Mouse (Mus musculus) E14TG2a.4 (cell line): ENCODE results near the gene Il11.

Source experiments
- CTCF ChIP-seq: conservative IDR thresholded peaks from 2 replicates; pipeline ENCODE4 v1.5.1; 2014; ENCODE audit warnings: low read length
- NANOG ChIP-seq: IDR thresholded peaks from 2 replicates; pipeline ENCODE4 v1.6.1; 2014; ENCODE audit warnings: borderline replicate concordance, low read length, mixed read lengths

DNA sequence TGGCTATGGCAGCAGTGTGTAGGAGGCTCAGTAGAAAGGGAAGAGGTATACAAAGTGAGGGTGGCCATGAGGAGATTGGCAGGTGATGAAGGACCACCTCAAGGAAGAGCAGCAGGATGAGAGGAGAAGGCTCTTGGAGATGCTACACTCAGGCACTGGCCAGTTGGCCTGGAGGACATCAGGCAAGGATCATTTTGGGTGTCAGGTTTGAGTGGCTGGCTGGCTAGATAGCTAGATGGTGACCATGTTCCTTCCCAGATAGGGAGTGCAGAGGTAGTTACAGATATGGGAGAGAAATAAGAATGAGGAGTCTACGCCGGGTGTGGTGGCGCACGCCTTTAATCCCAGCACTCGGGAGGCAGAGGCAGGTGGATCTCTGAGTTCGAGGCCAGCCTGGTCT, 37.8 kb downstream of the Il11 start:
- TF ChIP-seq CTCF (no peak), NANOG (no peak)
